ENCODE assay signal across 1 mouse cellular context in the genomic region with DNA sequence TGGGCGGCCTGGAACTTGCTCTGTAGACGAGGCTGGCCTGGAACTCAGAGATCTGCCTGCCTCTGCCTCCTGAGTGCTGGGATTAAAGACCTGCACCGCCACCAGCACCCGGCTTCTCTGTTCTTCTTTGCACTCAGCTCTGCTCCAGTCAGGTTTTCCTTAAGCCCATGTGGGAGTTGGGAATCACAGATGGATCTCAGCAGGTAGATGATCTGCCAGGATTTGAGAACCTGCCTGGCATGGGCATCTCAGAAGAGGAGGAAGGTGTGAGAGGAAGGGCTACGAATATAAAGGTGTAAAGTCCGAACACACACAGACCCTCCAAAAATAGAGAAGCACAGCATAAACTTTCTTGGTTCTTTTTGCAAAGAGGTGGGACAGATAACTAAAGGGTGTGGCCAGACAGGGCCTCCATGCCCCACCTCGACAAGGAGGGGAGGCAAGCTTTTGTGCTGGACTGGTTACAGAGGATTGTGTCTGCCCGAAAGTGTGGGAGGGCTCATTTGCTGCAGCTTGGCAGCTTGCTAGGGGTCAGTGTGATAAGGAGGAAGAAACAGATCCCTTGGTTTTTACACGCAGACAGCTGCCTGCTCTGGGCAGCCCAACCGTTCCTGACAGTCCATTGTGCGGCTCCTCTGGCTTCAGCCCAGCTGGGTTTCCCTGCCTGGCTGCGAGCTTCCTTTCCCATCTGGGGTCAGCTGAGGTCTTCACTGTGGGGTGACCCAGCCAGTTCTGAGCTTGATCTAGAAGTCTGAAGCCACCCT.
TF ChIP-seq lines count a peak whose summit lies in the region.

No protein-coding gene starts in this region.

TF ChIP-seq in MEL, 35 proteins besides CTCF, POLR2A, EP300 and RAD21 (continued from another document):
- TF ChIP-seq NRF1 (IDR thresholded peaks at IDR 0.05; ENCODE audit: insufficient read depth, low read depth, low read length, poor library complexity, severe bottlenecking) (no peak), MYC (IDR thresholded peaks at IDR 0.05; ENCODE audit: low read depth, low read length) (no peak), E2F4 (IDR thresholded peaks at IDR 0.05; ENCODE audit: borderline replicate concordance, low read depth, low read length) (no peak), MXI1 (IDR thresholded peaks at IDR 0.05; ENCODE audit: low read depth, low read length) (no peak; the same call in 1 of the 2 replicates), MAFK (IDR thresholded peaks at IDR 0.05; ENCODE audit: borderline replicate concordance, low read depth, low read length) (no peak), USF2 (IDR thresholded peaks at IDR 0.05; ENCODE audit: borderline replicate concordance in 1 of 2, insufficient read depth in 1 of 2, low read depth in 1 of 2, low read length in 2 of 2) (no peak), SMC3 (IDR thresholded peaks at IDR 0.05; ENCODE audit: low read depth, low read length) (no peak)
